Mouse (Mus musculus) stomach, embryonic 16.5 days (tissue): ENCODE results near the gene Ndst2. TPM values are rescaled to one million over a fixed set of nuclear protein-coding genes. Genes with fewer than 3 reads are reported as not detected.

Experiments
- ATAC-seq: fragments of 200-750 bp; cut with Nextera tagmentation; 2 replicates; pipeline ENCODE4 v1.8.0; 2017; ENCODE audit warnings: moderate number of reproducible peaks, moderate TSS enrichment; ENCODE audit not compliant: insufficient read depth, low FRiP score
- H3K27ac ChIP-seq: fragments of 300-500 bp; sonication (generic); 2 replicates; pipeline ENCODE4 v1.5.1; 2014; ENCODE audit warnings: low read length
- H3K27me3 ChIP-seq: fragments of 300-500 bp; sonication (generic); 2 replicates; pipeline ENCODE4 v1.6.1; 2014; ENCODE audit warnings: low read length, control low read depth, mixed read lengths; ENCODE audit not compliant: control insufficient read depth, insufficient read depth
- H3K36me3 ChIP-seq: fragments of 300-500 bp; sonication (generic); 2 replicates; pipeline ENCODE4 v1.6.1; 2014; ENCODE audit warnings: low read length; ENCODE audit not compliant: control insufficient read depth, insufficient read depth
- H3K4me1 ChIP-seq: fragments of 300-500 bp; sonication (generic); 2 replicates; pipeline ENCODE4 v1.6.1; 2014; ENCODE audit warnings: low read length, control low read depth, mixed read lengths; ENCODE audit not compliant: control insufficient read depth, insufficient read depth
- H3K4me2 ChIP-seq: fragments of 300-500 bp; sonication (generic); 2 replicates; pipeline ENCODE4 v1.6.1; 2014; ENCODE audit warnings: low read depth, low read length, mixed read lengths
- H3K4me3 ChIP-seq: fragments of 300-500 bp; sonication (generic); replicated peaks from 2 replicates; pipeline ENCODE4 v1.5.1; 2014; ENCODE audit warnings: mild to moderate bottlenecking, low read length
- H3K9ac ChIP-seq: fragments of 300-500 bp; sonication (generic); 2 replicates; pipeline ENCODE4 v1.6.1; 2014; ENCODE audit warnings: low read length
- H3K9me3 ChIP-seq: fragments of 300-500 bp; sonication (generic); replicated peaks from 2 replicates; pipeline ENCODE4 v1.6.1; 2016; ENCODE audit warnings: low read length, control low read depth; ENCODE audit not compliant: control insufficient read depth
- WGBS: fragments of 180-500 bp; shearing (Covaris S2); extraction: QIAGEN DNeasy Blood & Tissue Kit; methylation state at CpG from one replicate; pipeline ENCODE4 v1.1.7; 2014; 5-methylcytosine and 5-hydroxymethylcytosine counted together
- polyA plus RNA-seq: library from polyadenylated mRNA; unstranded; fragments of >200 nt; fragmentation: Nextera tagmentation; extraction: Ambion mirVana; gene quantifications from 2 replicates; pipeline ENCODE4 v1.2.1, GENCODE M21; 2015

Ndst2 gene
- polyA plus RNA-seq, 1 experiment from 2014 or later, result 23.7 TPM

- no peak for ATAC-seq
- peaks cover 11% of the 10 kb centered on the region; the same call in 1 of the 2 replicates for H3K36me3 ChIP-seq
- WGBS, result 83% methylated on average over 9 of the region's 9 CpGs
- H3K4me3 ChIP-seq, result no peak overlapping the region
- H3K27ac ChIP-seq, result no peak overlapping the region
- H3K9ac ChIP-seq, result no peak overlapping the region
- H3K9me3 ChIP-seq, result no peaks in the 10 kb centered on the region
- H3K4me1 ChIP-seq, result peaks cover 13% of the 10 kb centered on the region
- H3K4me2 ChIP-seq, result no peak overlapping the region
- H3K27me3 ChIP-seq, result no peaks in the 10 kb centered on the region
Measured at GRCm38 (mm10) chr14:20730853-20731602, 3.3 kb downstream of the Ndst2 start.

DNA sequence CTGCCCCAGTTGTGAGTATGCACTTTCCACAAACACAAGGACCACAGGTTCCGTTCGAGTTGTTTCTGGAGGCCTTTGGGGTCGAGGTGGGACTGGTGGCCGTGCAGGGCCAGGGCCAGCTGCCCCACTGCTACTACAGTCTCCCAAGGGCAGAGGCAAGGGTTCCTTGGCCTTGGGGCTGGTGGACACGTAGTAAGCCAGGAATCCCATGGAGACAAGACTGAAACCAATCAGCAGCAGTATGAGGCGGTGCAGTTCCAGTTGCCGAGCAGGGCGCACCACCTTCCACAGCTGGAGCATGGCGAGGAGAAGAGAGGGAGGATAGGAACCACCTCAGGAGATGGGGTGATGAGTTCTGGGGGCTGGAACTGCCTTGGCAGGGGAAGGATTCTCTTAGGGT, 4.5 kb downstream of the Ndst2 start:
- no peak overlapping the region for H3K4me3 ChIP-seq
- no peaks in the 10 kb centered on the region for H3K9me3 ChIP-seq
- H3K9ac ChIP-seq, result no peak overlapping the region
- H3K4me1 ChIP-seq, result peaks cover 8% of the 10 kb centered on the region
- peaks cover 11% of the 10 kb centered on the region; the same call in 1 of the 2 replicates for H3K36me3 ChIP-seq
- H3K27ac ChIP-seq, result no peak overlapping the region
- H3K4me2 ChIP-seq, result no peak overlapping the region
- ATAC-seq, result no peak
- H3K27me3 ChIP-seq, result no peaks in the 10 kb centered on the region
- 90% methylated on average over 9 of the region's 9 CpGs for WGBS

GRCm38 (mm10) chr14:20725660-20726339, 8.6 kb downstream of the Ndst2 start:
- no peak overlapping the region for H3K4me2 ChIP-seq
- no peak overlapping the region; the same call in 1 of the 2 replicates for H3K9ac ChIP-seq
- no peaks in the 10 kb centered on the region for H3K27me3 ChIP-seq
- H3K36me3 ChIP-seq, result peaks cover 36% of the 10 kb centered on the region
- no peak overlapping the region for H3K4me3 ChIP-seq
- H3K27ac ChIP-seq, result peak overlapping the region; percentile 46; the same call in 1 of the 2 replicates
- no peaks in the 10 kb centered on the region for H3K9me3 ChIP-seq
- no peaks in the 10 kb centered on the region for H3K4me1 ChIP-seq
- 0 out of 2 replicates have a peak, but pooled peaks have one; percentile 26 for ATAC-seq
- WGBS, result 66% methylated on average over 6 of the region's 6 CpGs

DNA sequence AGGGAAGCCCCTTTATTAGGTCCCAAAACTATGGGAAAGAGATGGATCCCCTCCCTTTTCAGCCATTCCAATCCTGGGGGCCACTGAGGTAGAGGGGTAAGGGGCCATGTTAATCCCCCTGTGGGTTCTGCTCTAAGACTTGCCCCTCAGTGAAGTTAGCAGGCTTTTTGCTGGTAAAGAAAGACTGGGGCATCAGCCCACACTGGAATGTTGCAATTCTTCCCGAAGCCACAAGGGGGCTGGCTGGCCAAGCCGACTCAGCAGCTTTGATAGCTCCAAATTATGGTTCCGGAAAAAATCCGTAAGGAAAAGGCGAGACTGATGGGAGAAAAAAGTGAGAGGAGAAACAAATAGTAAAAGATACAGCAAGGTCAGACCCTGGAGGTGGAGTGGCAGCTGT, 10.3 kb downstream of the Ndst2 start:
- no peak overlapping the region for H3K4me2 ChIP-seq
- no peaks in the 10 kb centered on the region for H3K27me3 ChIP-seq
- H3K27ac ChIP-seq, result no peak overlapping the region
- ATAC-seq, result no peak
- H3K4me3 ChIP-seq, result no peak overlapping the region
- WGBS, result 18% methylated on average over 5 of the region's 5 CpGs
- no peak overlapping the region for H3K9ac ChIP-seq
- no peaks in the 10 kb centered on the region for H3K4me1 ChIP-seq
- H3K9me3 ChIP-seq, result no peaks in the 10 kb centered on the region
- peaks cover 32% of the 10 kb centered on the region for H3K36me3 ChIP-seq

DNA sequence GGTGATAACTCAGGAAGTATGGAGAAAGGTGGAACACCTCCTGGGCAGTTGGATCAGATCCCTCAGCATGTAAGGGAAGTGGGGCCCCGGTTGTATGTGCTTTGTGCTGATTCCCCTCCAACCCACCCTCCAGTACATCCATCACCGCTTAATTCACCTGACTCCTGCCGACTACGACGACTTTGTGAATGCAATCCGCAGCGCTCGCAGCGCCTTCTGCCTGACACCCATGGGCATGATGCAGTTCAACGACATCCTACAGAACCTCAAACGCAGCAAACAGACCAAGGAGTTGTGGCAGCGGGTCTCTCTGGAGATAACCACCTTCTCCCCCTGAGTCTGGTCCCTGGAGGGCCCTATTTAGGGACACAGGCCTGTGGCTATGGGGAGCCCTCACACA, 11.4 kb downstream of the Ndst2 start:
- no peak overlapping the region for H3K4me3 ChIP-seq
- WGBS, result 89% methylated on average over 12 of the region's 12 CpGs
- no peak overlapping the region for H3K27ac ChIP-seq
- peaks cover 35% of the 10 kb centered on the region for H3K36me3 ChIP-seq
- no peak overlapping the region for H3K4me2 ChIP-seq
- no peaks in the 10 kb centered on the region for H3K9me3 ChIP-seq
- H3K27me3 ChIP-seq, result no peaks in the 10 kb centered on the region
- ATAC-seq, result no peak
- no peak overlapping the region for H3K9ac ChIP-seq
- no peaks in the 10 kb centered on the region for H3K4me1 ChIP-seq

GRCm38 (mm10) chr14:20721371-20721770, 13.0 kb downstream of the Ndst2 start:
- WGBS, result 90% methylated on average over 4 of the region's 4 CpGs
- no peak overlapping the region for H3K4me3 ChIP-seq
- no peak for ATAC-seq
- H3K4me1 ChIP-seq, result no peaks in the 10 kb centered on the region
- no peak overlapping the region for H3K27ac ChIP-seq
- no peak overlapping the region for H3K9ac ChIP-seq
- peaks cover 40% of the 10 kb centered on the region for H3K36me3 ChIP-seq
- no peaks in the 10 kb centered on the region for H3K9me3 ChIP-seq
- H3K4me2 ChIP-seq, result no peak overlapping the region
- no peaks in the 10 kb centered on the region for H3K27me3 ChIP-seq

- ATAC-seq, result no peak
- Histone ChIP-seq H3K4me2 (no peak overlapping the region), H3K27me3 (no peaks in the 10 kb centered on the region), H3K36me3 (peaks cover 44% of the 10 kb centered on the region), H3K4me3 (no peak overlapping the region), H3K9ac (no peak overlapping the region), H3K27ac (no peak overlapping the region), H3K4me1 (no peaks in the 10 kb centered on the region), H3K9me3 (no peaks in the 10 kb centered on the region)
- 90% methylated on average over 12 of the region's 12 CpGs for WGBS
Measured at GRCm38 (mm10) chr14:20719767-20720166, 14.6 kb downstream of the Ndst2 start.

GRCm38 (mm10) chr14:20718443-20718842, 15.9 kb downstream of the Ndst2 start:
- H3K36me3 ChIP-seq, result peaks cover 32% of the 10 kb centered on the region
- no peak overlapping the region for H3K4me3 ChIP-seq
- H3K27me3 ChIP-seq, result no peaks in the 10 kb centered on the region
- no peaks in the 10 kb centered on the region for H3K9me3 ChIP-seq
- H3K9ac ChIP-seq, result no peak overlapping the region
- no peaks in the 10 kb centered on the region for H3K4me1 ChIP-seq
- H3K27ac ChIP-seq, result no peak overlapping the region
- ATAC-seq, result no peak
- H3K4me2 ChIP-seq, result no peak overlapping the region
- WGBS, result 85% methylated on average over 10 of the region's 10 CpGs

DNA sequence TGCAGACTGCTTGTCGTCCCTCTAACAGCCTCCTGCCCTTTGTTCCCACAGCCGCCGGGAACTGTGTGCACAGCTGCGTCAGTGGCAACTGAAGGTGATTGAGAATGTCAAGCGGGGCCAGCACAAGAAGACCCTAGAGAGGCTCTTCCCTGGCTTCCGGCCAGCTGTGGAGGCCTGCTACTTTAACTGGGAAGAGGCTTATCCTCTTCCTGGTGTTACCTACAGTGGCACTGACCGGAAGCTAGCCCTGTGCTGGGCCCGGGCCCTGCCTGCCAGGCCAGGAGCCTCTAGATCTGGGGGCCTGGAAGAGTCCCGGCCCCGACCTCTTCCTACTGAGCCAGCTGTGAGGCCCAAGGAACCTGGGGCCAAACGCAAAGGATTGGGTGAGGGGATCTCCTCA, 20.5 kb downstream of the Ndst2 start:
- H3K4me2 ChIP-seq, result no peak overlapping the region
- no peak overlapping the region for H3K4me3 ChIP-seq
- H3K27ac ChIP-seq, result peak overlapping the region; percentile 22; the same call in 1 of the 2 replicates
- H3K9me3 ChIP-seq, result no peaks in the 10 kb centered on the region
- H3K36me3 ChIP-seq, result peaks cover 29% of the 10 kb centered on the region
- no peaks in the 10 kb centered on the region for H3K27me3 ChIP-seq
- peak; percentile 71 for ATAC-seq
- 0 out of 2 replicates have a peak overlapping the region, but pooled peaks have one; percentile 22 for H3K9ac ChIP-seq
- peaks cover 8% of the 10 kb centered on the region for H3K4me1 ChIP-seq
- 58% methylated on average over 11 of the region's 11 CpGs for WGBS
